Mouse (Mus musculus) limb, embryonic 13.5 days (tissue): ENCODE results near the gene Per2. TPM values are rescaled to one million over a fixed set of nuclear protein-coding genes. Genes with fewer than 3 reads are reported as not detected.
A peak's percentile ranks its signal among the peaks of the same experiment; 100 is the strongest.

ENCODE experiments used
- ATAC-seq: fragments of 200-750 bp; cut with Nextera tagmentation; 2 replicates; pipeline ENCODE4 v1.8.0; 2017; ENCODE audit warnings: low read depth, moderate number of reproducible peaks, moderate TSS enrichment; ENCODE audit not compliant: low FRiP score
- H3K27ac ChIP-seq: fragments of 300-500 bp; sonication (generic); 2 replicates; pipeline ENCODE4 v1.5.1; 2015; ENCODE audit warnings: inconsistent platforms, mild to moderate bottlenecking, moderate library complexity
- H3K27me3 ChIP-seq: fragments of 300-500 bp; sonication (generic); 2 replicates; pipeline ENCODE4 v1.6.1; 2015; ENCODE audit warnings: mild to moderate bottlenecking, inconsistent platforms
- H3K36me3 ChIP-seq: fragments of 300-500 bp; sonication (generic); 2 replicates; pipeline ENCODE4 v1.6.1; 2015; ENCODE audit warnings: inconsistent platforms, mild to moderate bottlenecking, moderate library complexity
- H3K4me1 ChIP-seq: fragments of 300-500 bp; sonication (generic); 2 replicates; pipeline ENCODE4 v1.6.1; 2015; ENCODE audit warnings: inconsistent platforms
- H3K4me2 ChIP-seq: fragments of 300-500 bp; sonication (generic); replicated peaks from 2 replicates; pipeline ENCODE4 v1.6.1; 2015; ENCODE audit warnings: inconsistent platforms, mild to moderate bottlenecking, moderate library complexity
- H3K4me3 ChIP-seq: fragments of 300-500 bp; sonication (generic); 2 replicates; pipeline ENCODE4 v1.5.1; 2015; ENCODE audit warnings: moderate library complexity, mild to moderate bottlenecking, inconsistent platforms
- H3K9ac ChIP-seq: fragments of 300-500 bp; sonication (generic); 2 replicates; pipeline ENCODE4 v1.6.1; 2015; ENCODE audit warnings: mild to moderate bottlenecking, inconsistent platforms
- H3K9me3 ChIP-seq: fragments of 300-500 bp; sonication (generic); 2 replicates; pipeline ENCODE4 v1.6.1; 2016; ENCODE audit warnings: inconsistent platforms
- WGBS: fragments of 180-500 bp; shearing (Covaris S2); methylation state at CpG from one replicate; pipeline ENCODE4 v1.1.7; 2015; 5-methylcytosine and 5-hydroxymethylcytosine counted together
- polyA plus RNA-seq: library from polyadenylated mRNA; unstranded; fragments of >200 nt; fragmentation: Nextera tagmentation; extraction: Ambion mirVana; gene quantifications from 2 replicates; pipeline ENCODE4 v1.2.1, GENCODE M21; 2015

Gene Per2
- polyA plus RNA-seq, 1 experiment from 2014 or later = 3.3 TPM

DNA sequence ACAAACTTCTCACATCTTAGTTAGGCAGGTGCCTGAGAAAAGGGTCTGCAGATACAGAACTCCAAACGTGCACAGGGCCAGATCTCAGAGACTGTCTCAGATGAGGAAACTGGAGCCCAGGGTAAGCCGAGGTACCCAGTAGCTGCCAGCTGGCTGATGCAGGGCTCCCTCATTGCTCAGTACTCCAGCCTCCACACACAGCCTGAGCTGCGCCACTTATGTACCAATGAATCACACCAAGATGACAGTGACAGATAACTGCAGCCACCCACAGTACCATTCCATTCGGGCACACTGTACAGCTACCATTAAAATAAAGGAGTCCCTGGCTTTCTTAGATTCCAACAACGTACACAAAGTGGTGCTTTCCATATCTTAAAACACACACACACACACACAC lies 1.4 kb downstream of the Per2 start:
- Histone ChIP-seq H3K9me3 (no peaks in the 10 kb centered on the region), H3K36me3 (no peaks in the 10 kb centered on the region), H3K27ac (no peak overlapping the region), H3K4me3 (peak overlapping the region; percentile 65; the same call in 1 of the 2 replicates), H3K9ac (peak overlapping the region; percentile 25; the same call in 1 of the 2 replicates), H3K4me2 (peak overlapping the region; percentile 72), H3K27me3 (peaks cover 8% of the 10 kb centered on the region), H3K4me1 (peaks cover 52% of the 10 kb centered on the region)
- WGBS = 62% methylated on average over 5 of the region's 5 CpGs
- ATAC-seq = no peak

DNA sequence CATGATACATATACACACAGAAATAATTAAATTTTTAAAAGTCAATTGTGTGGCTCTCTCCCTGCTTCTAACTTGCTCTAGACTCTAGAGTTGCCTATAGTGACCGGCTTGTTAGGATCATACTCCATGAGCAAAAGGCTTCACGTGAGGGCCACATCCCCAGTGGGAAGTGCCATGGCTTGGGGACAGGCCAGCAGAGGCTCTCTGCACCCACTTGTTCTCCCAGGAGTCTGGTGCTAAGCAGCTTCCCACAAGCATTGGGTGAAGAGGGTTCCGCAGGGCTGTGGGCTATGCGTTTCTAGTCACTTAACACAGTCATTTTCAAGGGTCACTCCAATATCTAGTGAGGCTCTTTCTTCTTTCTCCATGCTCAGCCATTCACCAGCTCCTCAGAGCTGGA lies 2.0 kb downstream of the Per2 start:
- Histone ChIP-seq H3K27me3 (peaks cover 8% of the 10 kb centered on the region), H3K27ac (no peak overlapping the region), H3K4me2 (no peak overlapping the region), H3K4me1 (peaks cover 52% of the 10 kb centered on the region), H3K36me3 (no peaks in the 10 kb centered on the region), H3K9ac (no peak overlapping the region), H3K4me3 (no peak overlapping the region), H3K9me3 (no peaks in the 10 kb centered on the region)
- ATAC-seq = no peak
- whole genome bisulfite sequencing = 90% methylated on average over 4 of the region's 4 CpGs

- ATAC-seq = no peak
- Histone ChIP-seq H3K9me3 (no peaks in the 10 kb centered on the region), H3K27ac (peak overlapping the region; percentile 1; the same call in 1 of the 2 replicates), H3K4me3 (no peak overlapping the region), H3K4me1 (peaks cover 59% of the 10 kb centered on the region), H3K9ac (0 out of 2 replicates have a peak overlapping the region, but pooled peaks have one; percentile 5), H3K36me3 (no peaks in the 10 kb centered on the region), H3K4me2 (peak overlapping the region; percentile 35), H3K27me3 (peaks cover 8% of the 10 kb centered on the region)
- 35% methylated on average over 11 of the region's 11 CpGs for WGBS
Observed at GRCm38 (mm10) chr1:91456301-91456801, 2.8 kb downstream of the Per2 start.

GRCm38 (mm10) chr1:91455661-91456161 lies 3.4 kb downstream of the Per2 start:
- Histone ChIP-seq H3K9me3 (no peaks in the 10 kb centered on the region), H3K27ac (peak overlapping the region; percentile 1; the same call in 1 of the 2 replicates), H3K4me3 (no peak overlapping the region), H3K9ac (peak overlapping the region; percentile 5; the same call in 1 of the 2 replicates), H3K36me3 (no peaks in the 10 kb centered on the region), H3K27me3 (peaks cover 8% of the 10 kb centered on the region), H3K4me2 (peak overlapping the region; percentile 35), H3K4me1 (peaks cover 62% of the 10 kb centered on the region)
- ATAC-seq = no peak
- WGBS = 26% methylated on average over 7 of the region's 7 CpGs

DNA sequence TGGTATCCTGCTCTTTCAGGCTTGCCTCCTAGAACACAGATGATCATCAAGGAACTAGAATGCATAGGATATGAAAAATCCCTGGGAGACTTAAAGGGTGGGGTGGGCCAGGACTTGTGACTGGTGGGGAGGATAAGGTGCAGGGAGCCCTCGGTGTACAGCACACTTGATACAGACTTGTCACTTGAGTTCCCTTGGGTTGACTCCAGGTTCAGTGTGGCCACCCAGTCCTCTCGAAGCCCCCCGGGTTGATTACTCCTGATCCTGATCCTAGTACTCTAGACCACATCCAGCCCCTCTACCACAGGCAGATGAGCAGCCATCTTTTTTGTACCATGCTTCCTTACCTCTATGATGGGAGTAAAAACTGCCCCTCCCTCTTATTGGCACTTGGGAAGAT lies 4.2 kb downstream of the Per2 start:
- no peak for ATAC-seq

DNA sequence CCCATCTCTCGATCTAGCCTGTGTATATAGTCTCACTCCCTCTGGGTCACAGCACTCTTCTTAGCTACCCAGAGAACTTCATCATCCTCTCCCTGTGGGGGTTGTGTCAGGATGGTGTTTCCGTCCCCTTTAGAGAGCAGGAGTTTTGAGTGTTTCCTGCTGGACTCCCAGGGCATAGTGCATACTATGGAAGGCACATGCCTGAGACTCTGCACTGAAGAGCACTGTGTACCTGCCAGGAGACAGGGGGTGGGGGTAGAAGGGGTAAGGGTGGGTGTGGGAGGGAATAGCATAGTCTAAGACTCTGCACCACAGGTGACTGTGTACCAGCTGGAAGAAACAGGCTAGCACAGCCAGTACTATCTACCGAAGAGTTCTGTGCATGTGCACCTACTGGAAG lies 4.8 kb downstream of the Per2 start:
- peaks cover 52% of the 10 kb centered on the region for H3K4me1 ChIP-seq
- no peak for ATAC-seq

More for the DNA sequence above, 4.2 kb downstream of the Per2 start:
- no peak overlapping the region for H3K27ac ChIP-seq
- WGBS = 89% methylated on average over 3 of the region's 3 CpGs
- H3K36me3 ChIP-seq = 0 out of 2 replicates have a peak, but pooled peaks cover under 1% of the 10 kb centered on the region
- H3K27me3 ChIP-seq = peaks cover 8% of the 10 kb centered on the region
- peaks cover 56% of the 10 kb centered on the region for H3K4me1 ChIP-seq
- H3K4me2 ChIP-seq = no peak overlapping the region
- H3K4me3 ChIP-seq = no peak overlapping the region
- H3K9ac ChIP-seq = no peak overlapping the region
- H3K9me3 ChIP-seq = no peaks in the 10 kb centered on the region

DNA sequence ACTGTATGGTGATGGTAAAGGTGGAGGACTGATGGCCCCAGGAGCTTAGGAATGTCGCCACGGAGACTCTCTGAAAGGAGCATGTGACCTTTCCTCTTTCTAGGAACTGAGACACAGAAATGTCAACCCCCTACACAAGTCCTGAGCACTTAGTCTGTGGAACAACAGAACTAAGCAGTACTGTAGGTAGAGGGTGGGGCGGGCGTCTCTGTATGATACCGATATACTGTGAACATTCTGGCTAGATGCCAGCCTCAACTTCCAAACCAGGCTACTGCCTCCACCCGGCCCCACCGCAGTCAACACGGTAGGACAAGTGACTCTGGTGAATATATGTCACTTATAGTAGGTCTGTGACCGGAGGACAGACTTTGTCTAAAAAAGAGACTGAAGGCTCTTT lies 5.2 kb downstream of the Per2 start:
- Histone ChIP-seq H3K9ac (no peak overlapping the region), H3K4me1 (peaks cover 52% of the 10 kb centered on the region), H3K27ac (no peak overlapping the region), H3K36me3 (peaks cover 8% of the 10 kb centered on the region), H3K4me3 (no peak overlapping the region), H3K4me2 (no peak overlapping the region), H3K27me3 (peaks cover 8% of the 10 kb centered on the region), H3K9me3 (no peaks in the 10 kb centered on the region)
- no peak for ATAC-seq
- WGBS = 89% methylated on average over 9 of the region's 9 CpGs

More for the DNA sequence above, 4.8 kb downstream of the Per2 start:
- no peak overlapping the region for H3K9ac ChIP-seq
- no peaks in the 10 kb centered on the region for H3K9me3 ChIP-seq
- H3K27ac ChIP-seq = no peak overlapping the region
- H3K4me3 ChIP-seq = no peak overlapping the region
- 86% methylated on average over 3 of the region's 3 CpGs for WGBS
- H3K36me3 ChIP-seq = peaks cover 4% of the 10 kb centered on the region; the same call in 1 of the 2 replicates
- peaks cover 8% of the 10 kb centered on the region for H3K27me3 ChIP-seq
- no peak overlapping the region for H3K4me2 ChIP-seq

GRCm38 (mm10) chr1:91451547-91452084 lies 7.5 kb downstream of the Per2 start:
- H3K36me3 ChIP-seq = peaks cover 31% of the 10 kb centered on the region
- no peak overlapping the region for H3K4me3 ChIP-seq
- WGBS = 65% methylated on average over 5 of the region's 5 CpGs
- H3K9ac ChIP-seq = no peak overlapping the region
- peaks cover 31% of the 10 kb centered on the region for H3K4me1 ChIP-seq
- H3K27me3 ChIP-seq = no peaks in the 10 kb centered on the region
- H3K27ac ChIP-seq = no peak overlapping the region
- no peak for ATAC-seq
- H3K9me3 ChIP-seq = peaks cover 7% of the 10 kb centered on the region
- H3K4me2 ChIP-seq = no peak overlapping the region

- Histone ChIP-seq H3K4me2 (no peak overlapping the region), H3K9ac (no peak overlapping the region), H3K4me3 (no peak overlapping the region), H3K4me1 (peaks cover 23% of the 10 kb centered on the region), H3K9me3 (peaks cover 7% of the 10 kb centered on the region), H3K27me3 (no peaks in the 10 kb centered on the region), H3K36me3 (peaks cover 31% of the 10 kb centered on the region), H3K27ac (no peak overlapping the region)
- ATAC-seq = no peak
- 90% methylated on average over 5 of the region's 5 CpGs for WGBS
Observed at GRCm38 (mm10) chr1:91450851-91451250, 8.3 kb downstream of the Per2 start.

GRCm38 (mm10) chr1:91448688-91449087 lies 10.4 kb downstream of the Per2 start:
- Histone ChIP-seq H3K4me2 (no peak overlapping the region), H3K4me1 (peaks cover 12% of the 10 kb centered on the region), H3K9me3 (peaks cover 7% of the 10 kb centered on the region), H3K4me3 (no peak overlapping the region), H3K27ac (no peak overlapping the region), H3K36me3 (peaks cover 35% of the 10 kb centered on the region), H3K9ac (no peak overlapping the region), H3K27me3 (no peaks in the 10 kb centered on the region)
- WGBS = 93% methylated on average over 10 of the region's 10 CpGs
- no peak for ATAC-seq

DNA sequence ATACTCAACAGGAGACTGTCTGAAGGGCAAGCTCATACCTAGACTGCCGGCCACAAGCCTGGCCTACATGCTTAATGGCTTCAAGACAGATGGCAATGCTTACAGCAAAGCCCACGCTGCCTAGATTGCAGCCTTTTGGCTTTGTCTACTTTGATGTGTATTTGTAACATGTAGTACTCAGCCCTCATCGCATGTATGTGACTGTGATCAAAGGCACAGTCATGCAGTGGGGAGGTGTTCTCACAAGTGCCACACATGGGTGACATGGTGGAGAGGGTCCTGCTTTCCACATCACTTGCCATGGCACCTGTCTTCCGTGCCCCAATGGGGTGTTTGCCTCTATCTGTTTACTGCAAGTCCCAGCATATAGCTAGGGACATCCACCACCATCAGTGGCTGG lies 12.6 kb downstream of the Per2 start:
- Histone ChIP-seq H3K4me1 (peaks cover 17% of the 10 kb centered on the region), H3K4me3 (no peak overlapping the region), H3K9me3 (peaks cover 7% of the 10 kb centered on the region), H3K36me3 (peaks cover 38% of the 10 kb centered on the region), H3K27ac (no peak overlapping the region), H3K9ac (no peak overlapping the region), H3K4me2 (no peak overlapping the region), H3K27me3 (no peaks in the 10 kb centered on the region)
- 85% methylated on average over 4 of the region's 4 CpGs for WGBS
- ATAC-seq = no peak

DNA sequence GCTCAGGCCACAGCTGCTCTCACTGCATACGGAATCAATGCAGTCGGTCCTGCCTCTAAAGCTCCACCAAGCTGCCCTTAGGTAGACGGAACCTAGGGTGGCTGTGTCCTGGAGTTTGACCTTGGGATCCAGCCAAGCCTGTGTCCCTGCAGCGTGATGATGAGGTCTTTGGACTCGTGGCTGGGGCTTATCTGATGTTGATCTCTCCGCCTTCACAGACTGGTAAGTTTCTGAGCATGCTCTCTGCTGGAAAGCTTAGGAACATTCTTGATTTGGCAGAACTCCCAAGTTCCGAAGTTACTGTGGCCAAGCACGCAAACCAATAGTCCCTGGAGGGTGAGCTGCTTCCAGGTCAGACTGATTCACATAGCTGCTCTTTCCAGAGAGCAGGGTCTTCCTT lies 13.1 kb downstream of the Per2 start:
- peaks cover 12% of the 10 kb centered on the region for H3K4me1 ChIP-seq
- no peak overlapping the region for H3K9ac ChIP-seq
- no peak overlapping the region for H3K27ac ChIP-seq
- H3K4me2 ChIP-seq = no peak overlapping the region
- WGBS = 74% methylated on average over 8 of the region's 8 CpGs
- no peak for ATAC-seq
- peaks cover 38% of the 10 kb centered on the region for H3K36me3 ChIP-seq
- no peaks in the 10 kb centered on the region for H3K27me3 ChIP-seq
- H3K9me3 ChIP-seq = peaks cover 7% of the 10 kb centered on the region
- H3K4me3 ChIP-seq = no peak overlapping the region
